Mouse (Mus musculus): ENCODE measurements around the gene Clec16a.

The Clec16a gene

GRCm38 (mm10) chr16:10788866-10789265 lies 243.7 kb downstream of the Clec16a start:
- DNase-seq, result no peak

- DNase-seq, result no peak
Observed at GRCm38 (mm10) chr16:10790702-10791101, 245.6 kb downstream of the Clec16a start, which contains the start of gene Prm3. TSS of gene Prm3 (minus strand) at chr16:10790914.
